In genomic region chr7:78459021-78459420, GRCm38 (mm10) we compare ENCODE assay signal across 24 mouse cellular contexts.
DNase-seq lines count a peak whose midpoint lies in the region; ATAC-seq and TF ChIP-seq lines count a peak whose summit lies in the region.
"Had no signal": no experiment of that assay in that cellular context is flagged by ENCODE, and none has a peak within 500 bp of the region (broad histone marks: within the 10 kb centered on the region; RNA-seq: fewer than 3 reads in every experiment).

No protein-coding gene starts in this region.

- H3K79me2 ChIP-seq in heart, adult 2 months (replicated peaks; ENCODE audit: control insufficient read depth, insufficient read depth, low read length) = no peaks in the 10 kb centered on the region

- H3K27me3 ChIP-seq in heart, embryonic 10.5 days (ENCODE audit: insufficient read depth, poor library complexity, severe bottlenecking) = no peaks in the 10 kb centered on the region
- no peaks in the 10 kb centered on the region for H3K27me3 ChIP-seq in heart, adult 2 months (ENCODE audit: control insufficient read depth, insufficient read depth, low read length)
- no peaks in the 10 kb centered on the region for H3K27me3 ChIP-seq in heart, embryonic 11.5 days (ENCODE audit: control insufficient read depth, insufficient read depth, low read length)
- H3K27me3 ChIP-seq: CH12.LX; embryonic facial prominence, embryonic 12.5 days; forebrain, embryonic 13.5 days; Patski had no signal

- DNase-seq in heart, adult 11 months = peak; percentile 83
- DNase-seq in heart, embryonic 10.5 days (ENCODE audit: low spot score) = no peak
- DNase-seq in heart, adult 2 months = peak in 1 of 2 experiments; percentile 27
- no peak for DNase-seq in heart, postnatal 25 days (ENCODE audit: low spot score)
- DNase-seq in heart, adult 9 months (ENCODE audit: low spot score in 2 of 2) = peak; percentile 2 to 36
- DNase-seq in heart, postnatal 4 days = peak; percentile 6
- DNase-seq: adrenal gland, adult 8-10 months; adrenal gland, postnatal 14 days; adrenal gland, postnatal 36 days; B cell, adult 2 months; cerebellum, adult 11-12 months; cerebellum, adult 2 months; cerebellum, adult 9-10 months; cerebellum, postnatal 10 days; cerebellum, postnatal 25 days had no signal

- no peaks in the 10 kb centered on the region for H3K9me3 ChIP-seq in heart, embryonic 10.5 days
- H3K9me3 ChIP-seq in heart, embryonic 11.5 days (replicated peaks; ENCODE audit: control insufficient read depth, low read length) = no peaks in the 10 kb centered on the region
- H3K9me3 ChIP-seq: embryonic facial prominence, embryonic 10.5 days; embryonic facial prominence, embryonic 12.5 days; forebrain, embryonic 13.5 days had no signal

- H3K36me3 ChIP-seq in heart, embryonic 10.5 days = no peaks in the 10 kb centered on the region
- H3K36me3 ChIP-seq in heart, adult 2 months (ENCODE audit: control insufficient read depth, insufficient read depth, low read length) = no peaks in the 10 kb centered on the region
- no peaks in the 10 kb centered on the region for H3K36me3 ChIP-seq in heart, embryonic 11.5 days (ENCODE audit: control insufficient read depth, insufficient read depth, low read length)
- H3K36me3 ChIP-seq: embryonic facial prominence, embryonic 10.5 days; embryonic facial prominence, embryonic 12.5 days; G1E had no signal

- no peak for TF ChIP-seq EP300 in heart, adult 2 months (IDR thresholded peaks at IDR 0.05; ENCODE audit: insufficient read depth, low read depth, low read length)

- no peak overlapping the region for H3K27ac ChIP-seq in heart, embryonic 10.5 days
- peak overlapping the region; percentile 12 for H3K27ac ChIP-seq in heart, adult 2 months
- H3K27ac ChIP-seq in heart, embryonic 11.5 days (ENCODE audit: low read depth, low read length) = no peak overlapping the region
- H3K27ac ChIP-seq: embryonic facial prominence, embryonic 10.5 days; embryonic facial prominence, embryonic 12.5 days; forebrain, embryonic 13.5 days had no signal

- no peak for TF ChIP-seq CTCF in heart, adult 2 months (IDR thresholded peaks at IDR 0.05)

- no peak for TF ChIP-seq POLR2A in heart, adult 2 months (IDR thresholded peaks at IDR 0.05; ENCODE audit: insufficient read depth, low read depth, low read length)

- H3K4me2 ChIP-seq in heart, embryonic 11.5 days = no peak overlapping the region
- H3K4me2 ChIP-seq: embryonic facial prominence, embryonic 12.5 days; forebrain, embryonic 13.5 days had no signal

- WGBS in heart, embryonic 10.5 days = 59% methylated on average over 1 of the region's 1 CpGs
- 23% methylated on average over 1 of the region's 1 CpGs for WGBS in heart, adult 2 months
- 45% methylated on average over 1 of the region's 1 CpGs for WGBS in heart, embryonic 11.5 days (ENCODE audit: insufficient replicate concordance)

- ATAC-seq in heart, embryonic 11.5 days (replicated peaks; ENCODE audit: insufficient number of reproducible peaks, low FRiP score, low TSS enrichment) = no peak
- ATAC-seq: activated CD4-positive, CD25-positive, alpha-beta regulatory T cell, adult 4 months; CD4-positive, CD25-positive, alpha-beta regulatory T cell, adult 4 months; forebrain, embryonic 13.5 days; Patski had no signal

- no peak overlapping the region for H3K9ac ChIP-seq in heart, adult 2 months (ENCODE audit: low read depth, low read length)
- no peak overlapping the region for H3K9ac ChIP-seq in heart, embryonic 11.5 days (ENCODE audit: low read depth, low read length)
- H3K9ac ChIP-seq: embryonic facial prominence, embryonic 12.5 days; forebrain, embryonic 13.5 days had no signal

- no peaks in the 10 kb centered on the region for H3K4me1 ChIP-seq in heart, embryonic 10.5 days
- no peaks in the 10 kb centered on the region for H3K4me1 ChIP-seq in heart, adult 2 months (ENCODE audit: control insufficient read depth, insufficient read depth, low read length)
- H3K4me1 ChIP-seq in heart, embryonic 11.5 days (ENCODE audit: control insufficient read depth, insufficient read depth, low read length) = no peaks in the 10 kb centered on the region
- H3K4me1 ChIP-seq: embryonic facial prominence, embryonic 10.5 days; embryonic facial prominence, embryonic 12.5 days; forebrain, embryonic 13.5 days had no signal

- H3K4me3 ChIP-seq in heart, embryonic 10.5 days = no peak overlapping the region
- H3K4me3 ChIP-seq in heart, adult 2 months = no peak overlapping the region
- no peak overlapping the region for H3K4me3 ChIP-seq in heart, embryonic 11.5 days (ENCODE audit: low read depth, low read length)
- H3K4me3 ChIP-seq: embryonic facial prominence, embryonic 10.5 days; embryonic facial prominence, embryonic 12.5 days; forebrain, embryonic 13.5 days had no signal

- intact Hi-C loops in heart, adult 2 months (cut with DNase I) = no loop called here
- intact Hi-C loops in heart, postnatal 25 days (cut with DNase I) = loop anchor here (10.0 kb wide), 1 partner anchor 106 kb away; no protein-coding TSS in a partner anchor

Comparison
In these comparisons a context has a peak if more than half of its experiments do, and no peak if none do; other contexts are left out.
1. DNase-seq: peak in heart, adult 11 months (single experiment), heart, adult 9 months (2 of 2) and heart, postnatal 4 days (single experiment); none in heart, embryonic 10.5 days (single experiment) and heart, postnatal 25 days (single experiment).